Mouse (Mus musculus) heart, adult 2 months (tissue): ENCODE measurements at regions not wholly inside any gene's neighbourhood (a gene's known extent, or its start where the extent isn't known, plus 50 kb on each side); places are given as distances from the start of the nearest gene placed in this dataset.

ENCODE experiments used
- DNase-seq, 2 experiments: peaks; one replicate each; pipeline ENCODE4 v3.0.0; 2021
- H3K27ac ChIP-seq: fragments of 200-600 bp; 2 replicates; pipeline ENCODE4 v1.8.1; 2022
- H3K27me3 ChIP-seq: fragments of 200-500 bp; 2 replicates; pipeline ENCODE4 v1.6.1; 2012; ENCODE audit warnings: mild to moderate bottlenecking, low read length, inconsistent platforms, mixed read lengths; ENCODE audit not compliant: control insufficient read depth, insufficient read depth
- H3K36me3 ChIP-seq: fragments of 200-500 bp; 2 replicates; pipeline ENCODE4 v1.6.1; 2012; ENCODE audit warnings: low read length, inconsistent platforms; ENCODE audit not compliant: control insufficient read depth, insufficient read depth
- H3K4me1 ChIP-seq: fragments of 200-500 bp; 2 replicates; pipeline ENCODE4 v1.6.1; 2011; ENCODE audit warnings: low read length; ENCODE audit not compliant: control insufficient read depth, insufficient read depth
- H3K4me3 ChIP-seq: fragments of 200-600 bp; 2 replicates; pipeline ENCODE4 v1.8.1; 2022
- H3K79me2 ChIP-seq: fragments of 200-500 bp; replicated peaks from 2 replicates; pipeline ENCODE4 v1.6.1; 2012; ENCODE audit warnings: mild to moderate bottlenecking, inconsistent platforms, low read length, moderate library complexity, mixed read lengths; ENCODE audit not compliant: control insufficient read depth, insufficient read depth
- H3K9ac ChIP-seq: fragments of 200-500 bp; 2 replicates; pipeline ENCODE4 v1.6.1; 2012; ENCODE audit warnings: low read depth, mild to moderate bottlenecking, control low read depth, inconsistent platforms, low read length, mixed read lengths
- CTCF ChIP-seq: fragments of 200-600 bp; IDR thresholded peaks from 2 replicates; pipeline ENCODE4 v1.8.1; 2022; ENCODE audit warnings: antibody characterized with exemption, mild to moderate bottlenecking, moderate library complexity
- EP300 ChIP-seq: fragments of 200-500 bp; IDR thresholded peaks from 2 replicates; pipeline ENCODE4 v1.6.1; 2011; ENCODE audit warnings: low read depth, low read length, control low read depth; ENCODE audit not compliant: insufficient read depth
- POLR2A ChIP-seq: fragments of 200-500 bp; IDR thresholded peaks from 2 replicates; pipeline ENCODE4 v1.6.1; 2011; ENCODE audit warnings: mild to moderate bottlenecking, low read depth, low read length, control low read depth; ENCODE audit not compliant: insufficient read depth
- WGBS: fragments of 180-500 bp; shearing (Covaris S2); methylation state at CpG from one replicate; pipeline ENCODE4 v1.1.7; 2018; 5-methylcytosine and 5-hydroxymethylcytosine counted together
- intact Hi-C: fragments of 180-260 bp; cut with DNase I; formaldehyde crosslinking; loops from one replicate; pipeline ENCODE4 v1.15.1; 2025

- H3K27ac ChIP-seq: no peak overlapping the region
- no peaks in the 10 kb centered on the region for H3K27me3 ChIP-seq
- no peak for DNase-seq
- intact Hi-C loops: no loop called here
- no peaks in the 10 kb centered on the region for H3K4me1 ChIP-seq
- TF ChIP-seq EP300: no peak
- no peak for TF ChIP-seq CTCF
- no peak for TF ChIP-seq POLR2A
- 20% methylated on average over 1 of the region's 1 CpGs for WGBS
- H3K9ac ChIP-seq: no peak overlapping the region
- H3K4me3 ChIP-seq: no peak overlapping the region
- no peaks in the 10 kb centered on the region for H3K79me2 ChIP-seq
- H3K36me3 ChIP-seq: no peaks in the 10 kb centered on the region
These were observed 667.2 kb downstream of the Gm6685 start for GRCm38 (mm10) chr11:27672436-27672835.
